Mouse (Mus musculus): ENCODE results near the gene Grin2b. TPM values are rescaled to one million over a fixed set of nuclear protein-coding genes. Genes with fewer than 3 reads are reported as not detected.
A peak's percentile ranks its signal among the peaks of the same experiment; 100 is the strongest.

The Grin2b gene
- polyA plus RNA-seq, 1 experiment from 2014 or later: 4.3 TPM

DNA sequence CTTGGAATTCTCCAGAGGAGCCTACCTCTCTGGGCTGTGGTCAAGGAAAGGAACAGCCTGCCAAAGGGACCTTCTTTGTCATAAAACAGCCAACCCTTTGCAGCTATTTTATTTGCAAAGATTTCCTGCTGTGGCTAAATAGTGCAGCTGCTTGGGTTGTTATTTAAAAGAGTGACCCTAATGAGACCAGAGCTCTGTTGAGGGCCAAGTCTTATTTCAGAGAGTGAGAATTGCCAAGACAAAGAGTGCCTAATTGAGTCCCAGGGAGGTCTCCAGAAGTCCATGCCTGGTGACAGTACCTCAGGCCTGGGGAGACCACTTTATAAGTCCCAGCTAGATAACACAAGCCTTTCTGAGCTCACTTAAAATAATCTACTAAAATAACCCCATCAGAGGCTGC, 255.6 kb downstream of the Grin2b start:
- Histone ChIP-seq H3K27me3 (no peaks in the 10 kb centered on the region), H3K27ac (no peak overlapping the region; the same call in 1 of the 2 replicates), H3K36me3 (no peaks in the 10 kb centered on the region), H3K4me2 (replicated peaks) (no peak overlapping the region), H3K9me3 (no peaks in the 10 kb centered on the region), H3K4me1 (0 out of 2 replicates have a peak, but pooled peaks cover 3% of the 10 kb centered on the region), H3K4me3 (no peak overlapping the region), H3K9ac (no peak overlapping the region)
- ATAC-seq (ENCODE audit: low FRiP score, low read depth): no peak

DNA sequence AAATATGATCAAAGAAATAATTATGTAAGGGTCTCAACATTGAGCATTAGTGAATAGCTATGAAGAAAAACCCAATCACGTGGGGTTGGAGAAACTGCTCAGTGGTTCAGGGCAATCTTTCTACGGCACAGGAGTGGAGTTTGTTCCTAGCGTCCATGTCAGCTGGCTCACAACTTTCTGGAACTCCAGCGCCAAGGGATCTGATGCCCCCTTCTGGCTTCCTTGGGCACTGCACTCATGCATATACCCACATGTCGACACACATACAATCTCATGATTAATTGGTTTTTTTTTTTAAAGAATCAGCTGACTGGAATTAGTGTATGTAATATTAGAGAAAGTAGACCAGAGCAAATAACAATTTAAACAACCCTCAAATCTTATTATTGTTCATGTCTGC, 258.7 kb downstream of the Grin2b start:
- H3K36me3 ChIP-seq: no peaks in the 10 kb centered on the region
- H3K4me2 ChIP-seq (replicated peaks): no peak overlapping the region
- no peak overlapping the region for H3K27ac ChIP-seq
- no peak for ATAC-seq (ENCODE audit: low FRiP score, low read depth)
- 0 out of 2 replicates have a peak, but pooled peaks cover 3% of the 10 kb centered on the region for H3K4me1 ChIP-seq
- no peak overlapping the region for H3K9ac ChIP-seq
- no peaks in the 10 kb centered on the region for H3K27me3 ChIP-seq
- no peak overlapping the region for H3K4me3 ChIP-seq
- no peaks in the 10 kb centered on the region for H3K9me3 ChIP-seq
- WGBS: 92% methylated on average over 5 of the region's 5 CpGs

DNA sequence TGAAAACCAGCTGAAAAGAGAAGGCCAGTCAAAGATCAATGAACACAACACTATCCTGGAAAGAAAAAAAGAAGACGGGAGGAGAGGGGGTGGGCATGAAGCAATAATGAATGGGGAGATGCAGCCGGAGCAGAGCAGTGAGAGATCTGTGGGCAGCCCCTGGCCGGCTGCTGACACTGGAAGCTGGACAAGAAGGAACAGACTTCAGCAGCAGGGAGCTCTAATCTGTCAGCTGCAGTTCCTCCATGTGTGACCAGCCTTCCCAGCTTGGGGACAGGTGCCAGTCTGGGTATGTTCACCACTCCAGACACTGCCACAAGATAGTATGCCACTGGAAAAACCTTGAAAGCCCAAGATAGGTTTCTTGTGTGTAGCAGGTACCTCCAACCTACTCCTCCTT, 261.2 kb downstream of the Grin2b start:
- no peak for ATAC-seq (ENCODE audit: low FRiP score, low read depth)
- no peaks in the 10 kb centered on the region for H3K9me3 ChIP-seq
- H3K4me1 ChIP-seq: peaks cover 6% of the 10 kb centered on the region; the same call in 1 of the 2 replicates
- no peaks in the 10 kb centered on the region for H3K27me3 ChIP-seq
- WGBS: 62% methylated on average over 3 of the region's 3 CpGs
- H3K36me3 ChIP-seq: no peaks in the 10 kb centered on the region
- H3K4me3 ChIP-seq: no peak overlapping the region
- H3K4me2 ChIP-seq (replicated peaks): no peak overlapping the region
- H3K27ac ChIP-seq: no peak overlapping the region
- H3K9ac ChIP-seq: no peak overlapping the region

DNA sequence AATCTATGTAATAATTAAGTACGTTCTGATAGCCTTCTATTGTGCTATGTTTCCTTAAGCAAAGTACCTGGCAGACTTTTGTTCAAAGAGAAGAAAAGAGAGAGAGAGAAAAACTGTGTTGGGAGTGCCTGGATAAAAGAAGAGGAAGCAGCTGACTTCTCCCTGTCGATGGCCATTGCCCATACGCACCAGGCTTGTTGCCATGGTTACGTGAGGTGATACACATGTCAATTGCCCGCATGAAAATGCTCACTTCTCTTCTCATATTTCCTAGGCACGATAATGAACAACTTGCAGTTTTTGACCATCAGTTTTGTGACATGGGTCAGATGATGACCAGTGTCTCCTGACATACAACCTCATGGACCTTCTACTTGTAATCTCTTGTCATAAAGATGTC, 262.2 kb downstream of the Grin2b start:
- Histone ChIP-seq H3K4me2 (replicated peaks) (no peak overlapping the region), H3K9me3 (no peaks in the 10 kb centered on the region), H3K36me3 (no peaks in the 10 kb centered on the region), H3K4me3 (no peak overlapping the region), H3K27me3 (peaks cover 5% of the 10 kb centered on the region), H3K9ac (no peak overlapping the region), H3K4me1 (peaks cover 6% of the 10 kb centered on the region; the same call in 1 of the 2 replicates), H3K27ac (no peak overlapping the region)
- no peak for ATAC-seq (ENCODE audit: low FRiP score, low read depth)
- WGBS: 82% methylated on average over 6 of the region's 6 CpGs

DNA sequence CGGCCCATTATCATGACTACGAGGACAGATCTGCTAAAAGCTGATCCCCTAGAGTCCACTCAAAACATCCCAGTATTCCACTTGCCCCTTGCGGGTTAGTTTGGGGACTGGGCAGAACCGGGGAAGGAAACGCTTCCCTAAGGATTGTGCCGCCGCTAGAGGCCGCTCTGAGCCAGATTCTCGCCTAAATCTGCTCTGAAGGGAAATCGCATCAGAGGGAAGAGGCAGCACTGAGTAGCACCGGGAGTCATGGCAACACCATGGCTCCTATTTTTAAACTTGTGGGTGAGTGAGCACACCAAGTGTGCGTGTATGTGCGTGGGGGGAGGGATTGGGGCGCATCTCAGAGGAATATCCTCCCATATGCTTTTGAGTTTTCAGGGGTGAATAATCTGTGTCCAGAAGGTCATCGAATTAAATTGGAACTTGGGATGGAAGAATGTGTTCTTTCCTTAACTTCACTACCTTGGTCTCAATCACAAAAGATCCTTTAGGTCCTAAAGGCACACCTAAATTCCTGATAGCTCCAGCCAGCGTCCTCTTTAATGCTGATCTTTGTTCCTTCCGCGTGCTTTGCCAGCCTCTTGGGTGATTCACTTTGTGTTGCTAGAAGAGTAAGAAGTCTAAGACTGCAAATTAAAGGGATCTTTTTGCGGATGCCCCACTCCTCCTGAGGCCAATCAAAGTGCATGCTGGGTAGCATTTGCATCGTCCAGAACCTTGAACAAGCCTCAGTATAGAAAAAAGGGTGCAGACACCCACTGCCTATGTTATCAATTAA, 265.6 kb downstream of the Grin2b start:
- Histone ChIP-seq H3K4me3 (no peak overlapping the region), H3K36me3 (no peaks in the 10 kb centered on the region), H3K27me3 (peaks cover 5% of the 10 kb centered on the region), H3K27ac (no peak overlapping the region), H3K4me1 (peaks cover 6% of the 10 kb centered on the region; the same call in 1 of the 2 replicates), H3K4me2 (replicated peaks) (no peak overlapping the region), H3K9me3 (no peaks in the 10 kb centered on the region), H3K9ac (no peak overlapping the region)
- WGBS: 23% methylated on average over 20 of the region's 20 CpGs
- peak; percentile 69; the same call in 1 of the 2 replicates for ATAC-seq (ENCODE audit: low FRiP score, low read depth)

DNA sequence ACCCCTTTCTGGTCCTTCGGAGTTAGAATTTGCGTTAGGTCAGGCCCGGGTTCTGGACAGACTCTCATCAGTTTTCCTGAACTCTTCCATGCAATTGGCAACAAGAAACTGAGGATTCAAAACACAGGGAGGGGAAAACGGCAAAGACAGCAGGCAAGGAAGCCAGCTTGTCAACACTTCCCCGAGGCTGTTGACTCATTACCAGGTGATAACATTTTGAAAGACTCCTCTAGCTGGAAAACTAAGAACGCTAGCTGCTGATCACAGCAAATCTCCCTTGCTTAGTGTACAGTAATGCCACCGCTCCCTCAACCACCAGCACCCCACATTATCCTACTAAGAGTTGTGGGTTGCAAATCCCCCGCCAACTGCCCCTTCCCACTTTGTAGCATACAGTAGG, 266.2 kb downstream of the Grin2b start:
- WGBS: 67% methylated on average over 8 of the region's 8 CpGs
- Histone ChIP-seq H3K9me3 (no peaks in the 10 kb centered on the region), H3K4me1 (peaks cover 6% of the 10 kb centered on the region; the same call in 1 of the 2 replicates), H3K9ac (no peak overlapping the region), H3K27ac (no peak overlapping the region), H3K4me2 (replicated peaks) (no peak overlapping the region), H3K36me3 (no peaks in the 10 kb centered on the region), H3K4me3 (no peak overlapping the region), H3K27me3 (peaks cover 5% of the 10 kb centered on the region)
- ATAC-seq (ENCODE audit: low FRiP score, low read depth): no peak

DNA sequence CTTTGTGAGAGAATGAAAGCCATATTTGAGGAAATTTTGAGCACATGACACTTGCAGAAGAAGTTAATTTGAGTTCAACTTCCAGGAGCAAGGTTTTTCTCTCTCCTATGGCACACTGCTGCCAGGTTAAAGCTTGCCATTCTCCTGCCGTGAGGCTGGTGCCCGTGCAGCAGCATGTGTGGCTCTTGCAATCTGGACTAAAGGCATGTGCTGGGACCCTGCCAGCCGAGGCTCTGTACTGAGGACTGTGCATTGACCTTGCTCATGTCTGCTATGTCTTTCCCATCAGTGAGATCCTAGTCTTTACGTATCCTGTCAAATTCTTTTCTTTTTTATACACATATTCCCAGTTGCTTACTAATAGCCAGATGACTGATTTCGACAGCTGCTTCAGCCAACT, 268.9 kb downstream of the Grin2b start:
- no peak overlapping the region for H3K4me2 ChIP-seq (replicated peaks)
- no peak overlapping the region for H3K27ac ChIP-seq
- peaks cover 6% of the 10 kb centered on the region; the same call in 1 of the 2 replicates for H3K4me1 ChIP-seq
- WGBS: 67% methylated on average over 5 of the region's 5 CpGs
- no peaks in the 10 kb centered on the region for H3K9me3 ChIP-seq
- no peak overlapping the region for H3K9ac ChIP-seq
- H3K4me3 ChIP-seq: no peak overlapping the region
- no peaks in the 10 kb centered on the region for H3K36me3 ChIP-seq
- H3K27me3 ChIP-seq: peaks cover 5% of the 10 kb centered on the region
- ATAC-seq (ENCODE audit: low FRiP score, low read depth): no peak

DNA sequence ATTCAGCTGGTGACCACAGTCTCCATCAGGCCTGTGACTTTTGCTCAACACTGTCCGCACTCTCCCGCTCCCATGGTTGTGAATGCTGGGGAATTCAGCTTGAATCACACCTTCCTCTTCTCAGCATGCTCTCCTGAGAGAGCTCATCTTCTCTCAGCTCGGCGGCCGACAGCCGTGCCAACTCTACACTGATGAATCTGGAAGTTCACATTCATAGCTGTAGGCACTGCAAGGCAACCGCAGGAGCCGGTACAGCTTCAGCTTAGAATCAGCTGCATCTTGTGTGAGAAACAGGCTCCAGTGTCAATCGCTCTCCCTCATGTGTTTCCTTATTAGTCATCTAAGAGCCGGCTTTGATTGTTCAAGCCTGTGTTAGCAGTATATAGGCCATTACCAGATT, 272.9 kb downstream of the Grin2b start:
- H3K27ac ChIP-seq: no peak overlapping the region
- WGBS: 83% methylated on average over 10 of the region's 10 CpGs

DNA sequence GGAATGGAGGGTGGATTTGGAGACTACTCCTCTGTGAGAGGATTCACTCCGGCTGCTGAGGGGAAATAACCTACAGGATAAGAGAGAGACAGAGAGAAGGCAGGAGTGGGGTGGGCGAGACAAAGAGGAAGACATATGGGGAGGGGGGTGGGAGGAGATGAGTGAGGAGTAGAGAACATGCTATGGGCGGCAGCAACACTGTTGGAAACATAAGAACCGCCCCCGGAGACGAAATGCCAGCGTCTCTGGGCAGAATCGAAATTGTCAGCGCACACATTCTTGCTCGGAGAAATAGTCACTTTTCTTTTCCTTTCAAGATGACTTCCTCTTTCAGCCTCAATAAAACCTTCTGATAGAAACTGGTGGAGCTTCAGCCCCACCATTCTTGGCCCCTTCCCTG, 274.1 kb downstream of the Grin2b start:
- H3K27ac ChIP-seq: no peak overlapping the region
- H3K27me3 ChIP-seq: no peaks in the 10 kb centered on the region
- no peak overlapping the region for H3K4me3 ChIP-seq
- no peak overlapping the region for H3K9ac ChIP-seq
- ATAC-seq (ENCODE audit: low FRiP score, low read depth): no peak
- 84% methylated on average over 10 of the region's 10 CpGs for WGBS
- no peak overlapping the region for H3K4me2 ChIP-seq (replicated peaks)
- H3K4me1 ChIP-seq: no peaks in the 10 kb centered on the region
- H3K9me3 ChIP-seq: no peaks in the 10 kb centered on the region
- H3K36me3 ChIP-seq: no peaks in the 10 kb centered on the region

More for the DNA sequence above, 272.9 kb downstream of the Grin2b start:
- Histone ChIP-seq H3K9me3 (no peaks in the 10 kb centered on the region), H3K27me3 (no peaks in the 10 kb centered on the region), H3K4me3 (no peak overlapping the region), H3K36me3 (no peaks in the 10 kb centered on the region), H3K4me1 (no peaks in the 10 kb centered on the region), H3K4me2 (replicated peaks) (no peak overlapping the region), H3K9ac (no peak overlapping the region)
- no peak for ATAC-seq (ENCODE audit: low FRiP score, low read depth)

DNA sequence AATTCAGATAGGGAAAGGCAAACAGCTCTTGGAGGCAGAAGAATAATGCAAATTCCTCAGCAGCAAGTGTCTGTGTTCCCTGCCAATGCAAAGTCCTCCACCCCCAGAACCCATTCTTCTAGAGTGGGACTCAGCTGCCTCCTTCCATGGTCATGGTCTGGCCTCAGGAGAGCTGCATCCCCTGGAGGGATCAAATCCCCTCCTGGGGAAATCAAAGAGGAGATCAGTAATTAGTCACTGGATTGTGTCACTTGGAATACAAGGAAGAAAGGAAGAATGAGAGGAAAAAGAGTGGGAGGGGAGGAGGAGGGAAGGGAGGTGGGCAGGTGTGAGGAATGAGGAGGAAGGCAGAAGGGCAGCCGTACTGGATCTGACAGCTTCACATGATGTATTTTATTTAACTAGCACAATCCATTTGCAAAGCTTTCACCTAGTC, 278.5 kb downstream of the Grin2b start:
- no peak overlapping the region for H3K27ac ChIP-seq
- H3K36me3 ChIP-seq: no peaks in the 10 kb centered on the region
- no peaks in the 10 kb centered on the region for H3K27me3 ChIP-seq
- no peaks in the 10 kb centered on the region for H3K9me3 ChIP-seq
- H3K4me3 ChIP-seq: no peak overlapping the region
- ATAC-seq (ENCODE audit: low FRiP score, low read depth): no peak
- H3K4me1 ChIP-seq: no peaks in the 10 kb centered on the region
- 36% methylated on average over 1 of the region's 1 CpGs for WGBS
- no peak overlapping the region for H3K4me2 ChIP-seq (replicated peaks)
- no peak overlapping the region for H3K9ac ChIP-seq

DNA sequence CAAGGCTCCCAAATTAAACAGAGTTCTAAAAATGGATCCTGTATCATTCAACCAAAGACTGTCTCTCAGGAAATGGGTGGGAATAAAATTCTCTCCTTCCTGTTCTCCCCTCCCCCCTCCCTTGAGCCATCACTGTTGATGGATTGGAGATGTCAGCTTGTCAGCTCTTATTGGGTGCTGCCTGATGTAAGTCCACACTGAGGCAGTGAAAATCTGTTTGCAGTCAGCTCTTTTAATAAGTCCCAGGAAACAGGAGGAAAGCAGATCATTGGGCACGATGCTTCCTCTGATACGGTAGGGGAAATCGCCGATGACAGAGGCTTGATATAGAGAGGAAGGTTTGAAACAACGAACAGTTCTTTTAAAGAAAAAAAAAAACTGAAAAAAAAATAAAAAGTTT, 290.7 kb downstream of the Grin2b start:
- Histone ChIP-seq H3K4me1 (no peaks in the 10 kb centered on the region), H3K4me3 (no peak overlapping the region), H3K36me3 (no peaks in the 10 kb centered on the region), H3K4me2 (replicated peaks) (no peak overlapping the region), H3K27me3 (no peaks in the 10 kb centered on the region), H3K9me3 (no peaks in the 10 kb centered on the region), H3K9ac (no peak overlapping the region), H3K27ac (no peak overlapping the region)
- no peak for ATAC-seq (ENCODE audit: low FRiP score, low read depth)
- WGBS: 22% methylated on average over 5 of the region's 5 CpGs

DNA sequence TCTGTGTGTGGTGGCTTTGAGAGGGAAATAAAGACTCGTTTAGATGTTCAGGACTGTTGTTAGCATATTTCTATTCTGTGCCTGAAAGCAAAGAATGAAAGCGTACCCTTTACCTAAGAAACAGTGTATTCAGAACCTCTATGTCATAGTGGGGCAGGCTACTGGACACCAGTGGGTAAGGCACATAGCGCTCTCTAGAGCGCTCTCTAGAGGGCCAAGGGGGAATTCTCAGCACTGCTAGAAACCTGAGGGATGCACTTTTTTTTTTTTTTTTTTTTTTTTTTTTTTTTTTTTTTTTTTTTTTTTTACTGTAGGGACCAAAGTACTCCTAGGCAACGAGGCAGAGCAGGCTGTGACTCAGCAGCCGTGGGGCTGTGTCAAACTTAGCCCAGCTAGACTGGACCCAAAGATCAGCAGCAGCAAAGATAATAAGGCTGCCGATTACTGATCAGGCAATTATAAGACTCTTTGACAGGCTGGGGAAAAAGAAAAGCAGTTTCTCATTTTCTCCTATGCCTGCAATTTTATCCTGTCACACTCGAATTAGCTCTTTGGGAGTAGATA, 297.1 kb downstream of the Grin2b start:
- no peak overlapping the region for H3K9ac ChIP-seq
- H3K4me1 ChIP-seq: no peaks in the 10 kb centered on the region
- H3K9me3 ChIP-seq: no peaks in the 10 kb centered on the region
- no peaks in the 10 kb centered on the region for H3K27me3 ChIP-seq
- ATAC-seq (ENCODE audit: low FRiP score, low read depth): no peak
- H3K27ac ChIP-seq: no peak overlapping the region
- no peak overlapping the region for H3K4me2 ChIP-seq (replicated peaks)
- WGBS: 61% methylated on average over 8 of the region's 8 CpGs
- H3K4me3 ChIP-seq: no peak overlapping the region
- no peaks in the 10 kb centered on the region for H3K36me3 ChIP-seq

DNA sequence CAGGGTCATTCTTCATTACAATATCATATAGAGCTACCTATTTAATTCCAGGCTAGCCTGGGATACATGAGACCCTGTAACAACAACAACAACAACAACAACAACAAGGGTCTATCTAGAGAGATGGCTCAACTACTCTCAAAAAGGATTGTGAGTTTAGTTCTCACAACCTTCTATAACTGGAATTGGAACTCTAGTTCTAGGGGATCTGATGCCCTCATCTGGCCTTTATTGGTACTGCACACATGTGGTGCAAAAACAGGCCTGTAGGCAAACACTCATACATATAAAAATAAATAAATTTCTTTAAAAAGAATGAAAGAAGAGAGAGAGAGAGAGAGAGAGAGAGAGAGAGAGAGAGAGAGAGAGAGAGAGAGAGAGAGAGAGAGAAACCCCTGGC, 298.7 kb downstream of the Grin2b start:
- Histone ChIP-seq H3K9ac (no peak overlapping the region), H3K4me2 (replicated peaks) (no peak overlapping the region), H3K4me1 (no peaks in the 10 kb centered on the region), H3K27me3 (no peaks in the 10 kb centered on the region), H3K4me3 (no peak overlapping the region), H3K9me3 (no peaks in the 10 kb centered on the region), H3K36me3 (no peaks in the 10 kb centered on the region), H3K27ac (no peak overlapping the region)
- no peak for ATAC-seq (ENCODE audit: low FRiP score, low read depth)
